Mouse (Mus musculus) kidney, embryonic 16.5 days (tissue): Measurements from ENCODE around the gene Pard3. TPM values are rescaled to one million over a fixed set of nuclear protein-coding genes. Genes with fewer than 3 reads are reported as not detected.

ENCODE experiments used
- ATAC-seq: fragments of 200-750 bp; cut with Nextera tagmentation; 2 replicates; pipeline ENCODE4 v1.8.0; 2017; ENCODE audit warnings: moderate TSS enrichment; ENCODE audit not compliant: low FRiP score, low TSS enrichment
- H3K27ac ChIP-seq: fragments of 300-500 bp; sonication (generic); 2 replicates; pipeline ENCODE4 v1.5.1; 2014; ENCODE audit warnings: low read length
- H3K27me3 ChIP-seq: fragments of 300-500 bp; sonication (generic); 2 replicates; pipeline ENCODE4 v1.6.1; 2014; ENCODE audit warnings: low read length, control low read depth, mixed read lengths; ENCODE audit not compliant: insufficient read depth
- H3K36me3 ChIP-seq: fragments of 300-500 bp; sonication (generic); 2 replicates; pipeline ENCODE4 v1.6.1; 2014; ENCODE audit warnings: low read length, control low read depth, mixed read lengths; ENCODE audit not compliant: insufficient read depth
- H3K4me1 ChIP-seq: fragments of 300-500 bp; sonication (generic); 2 replicates; pipeline ENCODE4 v1.6.1; 2014; ENCODE audit warnings: low read length, control low read depth, mixed read lengths; ENCODE audit not compliant: insufficient read depth
- H3K4me2 ChIP-seq: fragments of 300-500 bp; sonication (generic); replicated peaks from 2 replicates; pipeline ENCODE4 v1.6.1; 2014; ENCODE audit warnings: low read depth, low read length
- H3K4me3 ChIP-seq: fragments of 300-500 bp; sonication (generic); 2 replicates; pipeline ENCODE4 v1.5.1; 2014; ENCODE audit warnings: mild to moderate bottlenecking, low read length
- H3K9ac ChIP-seq: fragments of 300-500 bp; sonication (generic); replicated peaks from 2 replicates; pipeline ENCODE4 v1.6.1; 2014; ENCODE audit warnings: low read length
- H3K9me3 ChIP-seq: fragments of 300-500 bp; sonication (generic); 2 replicates; pipeline ENCODE4 v1.6.1; 2016; ENCODE audit warnings: low read length, control low read depth
- WGBS: fragments of 180-500 bp; shearing (Covaris S2); extraction: QIAGEN DNeasy Blood & Tissue Kit; methylation state at CpG from one replicate; pipeline ENCODE4 v1.1.7; 2014; 5-methylcytosine and 5-hydroxymethylcytosine counted together
- polyA plus RNA-seq: library from polyadenylated mRNA; unstranded; fragments of >200 nt; fragmentation: Nextera tagmentation; extraction: Ambion mirVana; gene quantifications from 2 replicates; pipeline ENCODE4 v1.2.1, GENCODE M21; 2015

The Pard3 gene
- polyA plus RNA-seq, 1 experiment from 2014 or later, result 25.5 TPM

- peak overlapping the region; percentile 71 for H3K27ac ChIP-seq
- no peak overlapping the region for H3K4me2 ChIP-seq
- ATAC-seq, result peak; percentile 85
- no peaks in the 10 kb centered on the region for H3K36me3 ChIP-seq
- H3K4me1 ChIP-seq, result peaks cover 37% of the 10 kb centered on the region
- 48% methylated on average over 15 of the region's 15 CpGs for WGBS
- no peaks in the 10 kb centered on the region for H3K9me3 ChIP-seq
- no peak overlapping the region for H3K4me3 ChIP-seq
- no peak overlapping the region for H3K9ac ChIP-seq
- no peaks in the 10 kb centered on the region for H3K27me3 ChIP-seq
Observed at GRCm38 (mm10) chr8:127229325-127230232, 165.9 kb downstream of the Pard3 start.

DNA sequence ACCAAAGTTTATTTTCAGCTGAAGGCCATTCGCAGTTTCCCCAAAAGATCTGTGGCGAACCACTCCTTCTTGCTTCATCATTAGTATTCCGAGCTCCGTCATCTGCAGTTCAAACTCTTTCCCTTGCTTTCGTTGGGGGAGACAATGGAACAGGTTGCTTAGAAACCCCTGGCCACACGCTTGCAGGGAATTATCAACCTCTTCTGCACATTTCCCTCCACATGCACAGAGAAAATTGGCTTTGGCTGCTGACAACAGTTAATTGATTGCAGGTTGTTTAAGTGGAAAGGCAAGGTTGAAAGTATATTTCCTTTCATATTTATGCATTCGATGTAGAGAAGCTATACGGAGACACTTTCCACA is 166.5 kb downstream of the Pard3 start:
- Histone ChIP-seq H3K36me3 (no peaks in the 10 kb centered on the region), H3K4me2 (no peak overlapping the region), H3K4me1 (peaks cover 37% of the 10 kb centered on the region), H3K27me3 (no peaks in the 10 kb centered on the region), H3K9me3 (no peaks in the 10 kb centered on the region), H3K27ac (peak overlapping the region; percentile 57), H3K9ac (no peak overlapping the region), H3K4me3 (no peak overlapping the region)
- WGBS, result 63% methylated on average over 8 of the region's 8 CpGs
- ATAC-seq, result no peak

- no peak overlapping the region for H3K4me2 ChIP-seq
- 88% methylated on average over 4 of the region's 4 CpGs for WGBS
Observed at GRCm38 (mm10) chr8:127243351-127243750, 179.7 kb downstream of the Pard3 start.

DNA sequence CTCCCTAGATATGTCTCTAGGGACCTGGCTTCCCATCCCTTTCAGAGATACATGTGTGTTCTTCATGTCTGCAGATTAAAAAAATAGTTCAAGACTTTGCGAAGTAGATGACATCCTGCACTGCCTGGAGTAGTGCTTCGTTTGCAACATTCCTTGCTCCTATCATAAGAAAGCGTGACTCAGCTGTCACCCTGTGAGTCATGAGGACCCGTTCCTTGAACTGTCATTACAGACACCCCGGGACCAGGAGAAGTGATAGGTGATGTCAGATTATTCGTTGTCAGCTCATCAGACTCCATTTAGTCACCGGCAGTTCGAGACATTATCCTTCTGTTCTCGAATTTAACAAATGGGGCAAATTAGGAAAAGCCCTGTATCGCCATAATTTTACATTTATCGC is 180.1 kb downstream of the Pard3 start:
- Histone ChIP-seq H3K4me2 (no peak overlapping the region), H3K27me3 (no peaks in the 10 kb centered on the region), H3K4me3 (no peak overlapping the region), H3K27ac (no peak overlapping the region), H3K9ac (no peak overlapping the region), H3K9me3 (no peaks in the 10 kb centered on the region), H3K4me1 (no peaks in the 10 kb centered on the region), H3K36me3 (no peaks in the 10 kb centered on the region)
- no peak for ATAC-seq
- 84% methylated on average over 11 of the region's 11 CpGs for WGBS

More at GRCm38 (mm10) chr8:127243351-127243750, 179.7 kb downstream of the Pard3 start:
- Histone ChIP-seq H3K9me3 (no peaks in the 10 kb centered on the region), H3K4me3 (no peak overlapping the region), H3K27me3 (no peaks in the 10 kb centered on the region), H3K9ac (no peak overlapping the region), H3K27ac (no peak overlapping the region), H3K36me3 (no peaks in the 10 kb centered on the region), H3K4me1 (no peaks in the 10 kb centered on the region)
- ATAC-seq, result no peak

DNA sequence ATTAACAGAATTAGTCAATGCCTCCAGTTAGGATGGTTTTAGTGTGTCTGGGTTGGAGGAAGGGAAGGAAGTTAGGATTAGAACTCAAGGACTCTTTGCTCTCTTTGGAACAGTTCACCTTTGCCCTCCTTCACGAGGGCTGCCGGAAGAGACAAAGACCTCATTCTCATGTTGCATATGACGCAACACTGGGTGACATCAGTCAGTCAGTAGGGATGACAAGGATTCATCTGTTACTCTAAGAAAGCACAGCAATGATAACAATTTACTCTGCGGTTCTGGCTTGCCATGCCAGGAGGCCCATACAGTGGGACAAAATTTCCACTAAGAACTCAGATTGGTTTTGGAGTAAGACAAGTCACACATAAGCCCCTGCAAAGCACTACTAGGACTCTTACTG is 187.1 kb downstream of the Pard3 start:
- 67% methylated on average over 4 of the region's 4 CpGs for WGBS
- H3K4me3 ChIP-seq, result no peak overlapping the region
- no peaks in the 10 kb centered on the region for H3K27me3 ChIP-seq
- H3K36me3 ChIP-seq, result no peaks in the 10 kb centered on the region
- no peak for ATAC-seq
- H3K4me1 ChIP-seq, result peaks cover 16% of the 10 kb centered on the region; the same call in 1 of the 2 replicates
- no peak overlapping the region for H3K9ac ChIP-seq
- H3K4me2 ChIP-seq, result no peak overlapping the region
- no peak overlapping the region for H3K27ac ChIP-seq
- H3K9me3 ChIP-seq, result no peaks in the 10 kb centered on the region

DNA sequence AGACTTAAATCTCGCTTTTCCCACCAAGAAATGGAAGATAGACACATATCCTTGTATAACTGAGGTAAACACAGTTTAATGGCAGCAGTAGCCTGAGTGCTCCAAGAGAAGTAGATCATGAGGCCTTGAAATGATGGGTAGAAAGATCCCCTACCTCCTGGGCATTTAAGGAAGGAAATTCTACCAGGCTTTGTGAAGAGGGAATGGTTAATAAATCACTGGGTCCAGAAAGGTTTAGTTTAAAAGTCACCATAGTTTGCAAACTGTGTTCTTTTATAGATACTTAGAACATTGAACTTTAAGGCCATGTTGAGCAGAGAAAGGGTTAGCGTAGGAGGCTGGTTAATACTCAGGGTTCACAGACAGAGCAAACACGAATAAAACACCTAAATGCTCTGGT is 187.8 kb downstream of the Pard3 start:
- Histone ChIP-seq H3K4me1 (peaks cover 16% of the 10 kb centered on the region; the same call in 1 of the 2 replicates), H3K27me3 (no peaks in the 10 kb centered on the region), H3K4me3 (no peak overlapping the region), H3K36me3 (no peaks in the 10 kb centered on the region), H3K9me3 (no peaks in the 10 kb centered on the region), H3K27ac (peak overlapping the region; percentile 43; the same call in 1 of the 2 replicates), H3K4me2 (no peak overlapping the region), H3K9ac (no peak overlapping the region)
- no peak for ATAC-seq
- 68% methylated on average over 3 of the region's 3 CpGs for WGBS

DNA sequence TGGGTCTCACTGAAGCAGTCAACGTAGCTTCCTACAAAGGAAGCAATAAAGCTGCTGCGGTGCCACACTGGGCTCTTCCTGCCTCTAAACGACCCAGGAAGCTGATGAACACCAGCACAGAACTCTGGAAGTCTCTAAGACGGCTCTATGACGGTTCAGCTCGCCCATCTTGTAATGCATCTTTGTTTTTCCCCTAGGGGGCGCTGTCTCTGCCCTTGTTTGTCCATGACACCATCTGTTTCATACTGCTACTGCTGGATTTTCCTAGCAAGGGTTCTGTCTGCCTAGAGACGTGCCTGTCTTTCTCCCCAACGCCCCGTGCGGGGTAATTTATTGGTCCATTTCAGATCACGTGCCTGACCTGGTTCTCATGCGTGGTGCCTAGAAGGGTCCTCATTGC is 188.3 kb downstream of the Pard3 start:
- Histone ChIP-seq H3K27ac (peak overlapping the region; percentile 43), H3K4me3 (no peak overlapping the region), H3K36me3 (no peaks in the 10 kb centered on the region), H3K4me1 (peaks cover 16% of the 10 kb centered on the region; the same call in 1 of the 2 replicates), H3K4me2 (no peak overlapping the region), H3K9me3 (no peaks in the 10 kb centered on the region), H3K27me3 (no peaks in the 10 kb centered on the region), H3K9ac (no peak overlapping the region)
- 73% methylated on average over 13 of the region's 13 CpGs for WGBS
- no peak for ATAC-seq

- Histone ChIP-seq H3K4me2 (no peak overlapping the region), H3K9ac (no peak overlapping the region), H3K27me3 (no peaks in the 10 kb centered on the region), H3K36me3 (no peaks in the 10 kb centered on the region), H3K4me3 (no peak overlapping the region), H3K9me3 (no peaks in the 10 kb centered on the region), H3K4me1 (peaks cover 16% of the 10 kb centered on the region; the same call in 1 of the 2 replicates), H3K27ac (no peak overlapping the region)
- 86% methylated on average over 7 of the region's 7 CpGs for WGBS
- ATAC-seq, result no peak
Observed at GRCm38 (mm10) chr8:127254625-127255024, 190.9 kb downstream of the Pard3 start.

DNA sequence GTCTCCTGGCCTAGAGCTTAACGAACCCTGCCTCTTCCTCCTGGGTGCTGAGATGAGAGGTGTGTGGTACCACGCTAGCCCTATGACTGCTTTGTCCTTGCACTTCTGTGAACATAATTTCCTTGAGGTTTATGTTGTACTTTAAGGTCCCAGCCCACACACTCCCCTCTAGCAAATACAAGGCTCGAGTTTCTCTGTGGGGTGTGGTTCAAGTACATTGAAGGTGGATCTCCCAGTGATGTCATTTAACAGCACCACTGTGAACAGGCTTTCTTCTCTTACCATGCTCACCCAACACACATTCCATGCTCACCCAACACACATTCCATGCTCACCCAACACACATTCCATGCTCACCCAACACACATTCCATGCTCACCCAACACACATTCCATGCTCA is 193.4 kb downstream of the Pard3 start:
- Histone ChIP-seq H3K4me1 (peaks cover 7% of the 10 kb centered on the region; the same call in 1 of the 2 replicates), H3K27ac (no peak overlapping the region), H3K4me3 (no peak overlapping the region), H3K4me2 (no peak overlapping the region), H3K36me3 (no peaks in the 10 kb centered on the region), H3K27me3 (no peaks in the 10 kb centered on the region), H3K9me3 (0 out of 2 replicates have a peak, but pooled peaks cover 6% of the 10 kb centered on the region), H3K9ac (no peak overlapping the region)
- no peak for ATAC-seq
- WGBS, result 76% methylated on average over 3 of the region's 3 CpGs

- no peak for ATAC-seq
- Histone ChIP-seq H3K4me1 (peaks cover 24% of the 10 kb centered on the region), H3K27ac (no peak overlapping the region)
Observed at GRCm38 (mm10) chr8:127261051-127261450, 197.4 kb downstream of the Pard3 start.

More at GRCm38 (mm10) chr8:127261051-127261450, 197.4 kb downstream of the Pard3 start:
- WGBS, result 93% methylated on average over 6 of the region's 6 CpGs
- Histone ChIP-seq H3K27me3 (no peaks in the 10 kb centered on the region), H3K4me2 (no peak overlapping the region), H3K36me3 (no peaks in the 10 kb centered on the region), H3K9me3 (0 out of 2 replicates have a peak, but pooled peaks cover 6% of the 10 kb centered on the region), H3K9ac (no peak overlapping the region), H3K4me3 (no peak overlapping the region)
